Mouse (Mus musculus) skeletal muscle tissue, adult 2 months (tissue): ENCODE measurements around the gene Carns1.
A peak's percentile ranks its signal among the peaks of the same experiment; 100 is the strongest.
"Not testable (repeated sequence)": the region's sequence is repeated elsewhere in the genome, so short reads cannot be mapped to it uniquely, and the experiment has no call there.

Source experiments
- DNase-seq: peaks from one replicate; pipeline ENCODE4 v3.0.0-alpha.2; 2012; ENCODE audit warnings: low read depth, low spot score

The Carns1 gene

GRCm38 (mm10) chr19:4150567-4151487, 24.5 kb downstream of the Carns1 start:
- DNase-seq, result no peak

- no peak for DNase-seq
These were observed 25.4 kb downstream of the Carns1 start for GRCm38 (mm10) chr19:4149764-4150461.

- DNase-seq, result no peak
These were observed 26.0 kb downstream of the Carns1 start for GRCm38 (mm10) chr19:4149283-4149682.

GRCm38 (mm10) chr19:4148819-4149218, 26.5 kb downstream of the Carns1 start:
- no peak for DNase-seq

GRCm38 (mm10) chr19:4148491-4148806, 26.8 kb downstream of the Carns1 start, which contains the start of gene Coro1b:
Gene Coro1b, plus strand, starts transcription at chr19:4148619.
- DNase-seq, result peak; percentile 92

GRCm38 (mm10) chr19:4147782-4148490, 27.3 kb downstream of the Carns1 start:
- DNase-seq, result no peak

- no peak for DNase-seq
These were observed 28.3 kb downstream of the Carns1 start for GRCm38 (mm10) chr19:4147022-4147405.

GRCm38 (mm10) chr19:4146366-4147021, 28.8 kb downstream of the Carns1 start:
- DNase-seq, result no peak

- DNase-seq, result no peak
These were observed 29.3 kb downstream of the Carns1 start for GRCm38 (mm10) chr19:4145936-4146335.

- peak; percentile 53 for DNase-seq
These were observed 30.5 kb downstream of the Carns1 start for GRCm38 (mm10) chr19:4144550-4145498.

GRCm38 (mm10) chr19:4143759-4144268, 31.5 kb downstream of the Carns1 start, which contains the start of gene Cabp4:
Gene Cabp4, minus strand, starts transcription at chr19:4144033.
- no peak for DNase-seq

- no peak for DNase-seq
These were observed 32.7 kb downstream of the Carns1 start for GRCm38 (mm10) chr19:4142416-4143173.

GRCm38 (mm10) chr19:4140147-4140546, 35.1 kb downstream of the Carns1 start:
- no peak for DNase-seq

- DNase-seq, result no peak
These were observed 35.8 kb downstream of the Carns1 start, which contains the start of gene Gpr152 for GRCm38 (mm10) chr19:4139446-4139845. Gene Gpr152, plus strand, starts transcription at chr19:4139787.

GRCm38 (mm10) chr19:4137913-4138312, 37.4 kb downstream of the Carns1 start:
- DNase-seq, result no peak

GRCm38 (mm10) chr19:4136463-4136862, 38.8 kb downstream of the Carns1 start:
- no peak for DNase-seq

GRCm38 (mm10) chr19:4135963-4136345, 39.3 kb downstream of the Carns1 start:
- not testable (repeated sequence) for DNase-seq

- DNase-seq, result not testable (repeated sequence)
These were observed 39.9 kb downstream of the Carns1 start for GRCm38 (mm10) chr19:4135229-4135962.

GRCm38 (mm10) chr19:4134354-4134753, 40.9 kb downstream of the Carns1 start:
- no peak for DNase-seq
